Mouse (Mus musculus) heart, adult 2 months (tissue): ENCODE data around the gene Dusp23.

Experiments used
- CTCF ChIP-seq: fragments of 200-600 bp; IDR thresholded peaks from 2 replicates; pipeline ENCODE4 v1.8.1; 2022; ENCODE audit warnings: antibody characterized with exemption, mild to moderate bottlenecking, moderate library complexity
- EP300 ChIP-seq: fragments of 200-500 bp; IDR thresholded peaks from 2 replicates; pipeline ENCODE4 v1.6.1; 2011; ENCODE audit warnings: low read depth, low read length, control low read depth; ENCODE audit not compliant: insufficient read depth

- TF ChIP-seq CTCF (no peak), EP300 (no peak)
These were observed 46.9 kb downstream of the Dusp23 start for GRCm38 (mm10) chr1:172585612-172586567.
